Mouse (Mus musculus) MEL (cell line): ENCODE measurements around the gene Lrrc56. TPM values are rescaled to one million over a fixed set of nuclear protein-coding genes. Genes with fewer than 3 reads are reported as not detected.
A peak's percentile ranks its signal among the peaks of the same experiment; 100 is the strongest.

Experiments
- DNase-seq: peaks from one replicate; pipeline ENCODE4 v3.0.0; 2011; ENCODE audit warnings: low read depth, low spot score
- H3K27ac ChIP-seq: 2 replicates; pipeline ENCODE4 v1.5.1; 2012; ENCODE audit warnings: low read depth, mild to moderate bottlenecking, control low read depth, low read length, moderate library complexity; ENCODE audit not compliant: control insufficient read depth
- H3K27me3 ChIP-seq, 2 experiments: fragments of 150-350 bp in 1 of 2; sonication (generic) in 1 of 2; 2 replicates each; pipeline ENCODE4 v1.6.1; 2012; ENCODE audit warnings: low read length in 2 of 2, mild to moderate bottlenecking in 2 of 2, improper control_type of control experiment in 1 of 2, moderate library complexity in 1 of 2; ENCODE audit not compliant: insufficient read depth in 2 of 2, control insufficient read depth in 1 of 2
- H3K36me3 ChIP-seq, 2 experiments: 2 replicates each; pipeline ENCODE4 v1.6.1; 2012 to 2014; ENCODE audit warnings: low read length in 2 of 2, improper control_type of control experiment in 1 of 2, inconsistent platforms in 1 of 2, mild to moderate bottlenecking in 1 of 2; ENCODE audit not compliant: insufficient read depth in 2 of 2, control insufficient read depth in 1 of 2
- H3K4me1 ChIP-seq, 2 experiments: fragments of 150-350 bp in 1 of 2; sonication (generic) in 1 of 2; 2 replicates each; pipeline ENCODE4 v1.6.1; 2012; ENCODE audit warnings: low read length in 2 of 2, improper control_type of control experiment in 1 of 2, mild to moderate bottlenecking in 1 of 2; ENCODE audit not compliant: insufficient read depth in 2 of 2, control insufficient read depth in 1 of 2
- H3K4me3 ChIP-seq, 2 experiments: fragments of 150-350 bp in 1 of 2; sonication (generic) in 1 of 2; 2 replicates each; pipeline ENCODE4 v1.5.1; 2012; ENCODE audit warnings: low read depth in 2 of 2, low read length in 2 of 2, mild to moderate bottlenecking in 2 of 2, moderate library complexity in 2 of 2, control low read depth in 1 of 2, improper control_type of control experiment in 1 of 2; ENCODE audit not compliant: control insufficient read depth in 1 of 2, insufficient read depth in 1 of 2
- H3K79me2 ChIP-seq: 2 replicates; pipeline ENCODE4 v1.6.1; 2012; ENCODE audit warnings: mild to moderate bottlenecking, low read length, moderate library complexity; ENCODE audit not compliant: control insufficient read depth, poor library complexity, insufficient read depth
- H3K9ac ChIP-seq: 2 replicates; pipeline ENCODE4 v1.6.1; 2012; ENCODE audit warnings: low read depth, mild to moderate bottlenecking, control low read depth, low read length, moderate library complexity; ENCODE audit not compliant: control insufficient read depth, poor library complexity, severe bottlenecking
- H3K9me3 ChIP-seq: fragments of 150-350 bp; sonication (generic); replicated peaks from 2 replicates; pipeline ENCODE4 v1.6.1; 2012; ENCODE audit warnings: mild to moderate bottlenecking, low read length, improper control_type of control experiment, moderate library complexity; ENCODE audit not compliant: insufficient read depth
- BHLHE40 ChIP-seq: IDR thresholded peaks from 2 replicates; pipeline ENCODE4 v1.6.1; 2012; ENCODE audit warnings: low read depth, mild to moderate bottlenecking, inconsistent platforms, low read length, improper control_type of control experiment, borderline replicate concordance
- CHD1 ChIP-seq: IDR thresholded peaks from 2 replicates; pipeline ENCODE4 v1.6.1; 2012; ENCODE audit warnings: low read depth, mild to moderate bottlenecking, inconsistent platforms, low read length, improper control_type of control experiment
- CHD2 ChIP-seq: IDR thresholded peaks from 2 replicates; pipeline ENCODE4 v1.6.1; 2011; ENCODE audit warnings: low read length, improper control_type of control experiment
- CTCF ChIP-seq, 3 experiments: IDR thresholded peaks in 2 of 3; conservative IDR thresholded peaks in 1 of 3; 2 replicates each; pipeline ENCODE4 v1.5.1; 2011 to 2012; ENCODE audit warnings: low read length in 3 of 3, low read depth in 2 of 3, mild to moderate bottlenecking in 2 of 3, improper control_type of control experiment in 1 of 3, inconsistent platforms in 1 of 3, mixed read lengths in 1 of 3, moderate library complexity in 1 of 3; ENCODE audit not compliant: control insufficient read depth in 1 of 3, insufficient read depth in 1 of 3, poor library complexity in 1 of 3, severe bottlenecking in 1 of 3
- ELF1 ChIP-seq: IDR thresholded peaks from 2 replicates; pipeline ENCODE4 v1.6.1; 2014; ENCODE audit warnings: low read depth, mild to moderate bottlenecking, inconsistent platforms, low read length, improper control_type of control experiment, moderate library complexity
- EP300 ChIP-seq, 2 experiments: IDR thresholded peaks; 2 replicates each; pipeline ENCODE4 v1.6.1; 2011; ENCODE audit warnings: improper control_type of control experiment in 2 of 2, low read length in 2 of 2, low read depth in 1 of 2, mild to moderate bottlenecking in 1 of 2
- ETS1 ChIP-seq: IDR thresholded peaks from 2 replicates; pipeline ENCODE4 v1.6.1; 2012; ENCODE audit warnings: low read depth, mild to moderate bottlenecking, inconsistent platforms, low read length, improper control_type of control experiment, moderate library complexity
- GATA1 ChIP-seq: IDR thresholded peaks from 2 replicates; pipeline ENCODE4 v1.6.1; 2011; ENCODE audit warnings: low read depth, low read length, improper control_type of control experiment
- KAT2A ChIP-seq: conservative IDR thresholded peaks from 2 replicates; pipeline ENCODE4 v1.6.1; 2012; ENCODE audit warnings: low read depth, low read length, improper control_type of control experiment, inconsistent platforms
- MAX ChIP-seq: IDR thresholded peaks from 2 replicates; pipeline ENCODE4 v1.6.1; 2011; ENCODE audit warnings: low read length, improper control_type of control experiment
- MYB ChIP-seq: IDR thresholded peaks from 2 replicates; pipeline ENCODE4 v1.6.1; 2011; ENCODE audit warnings: mild to moderate bottlenecking, low read depth, low read length, improper control_type of control experiment
- NELFE ChIP-seq: IDR thresholded peaks from 2 replicates; pipeline ENCODE4 v1.6.1; 2011; ENCODE audit warnings: low read depth, low read length, improper control_type of control experiment
- NRF1 ChIP-seq: IDR thresholded peaks from 2 replicates; pipeline ENCODE4 v1.6.1; 2014; ENCODE audit warnings: low read depth, mild to moderate bottlenecking, inconsistent platforms, low read length, improper control_type of control experiment, moderate library complexity; ENCODE audit not compliant: poor library complexity, insufficient read depth, severe bottlenecking
- POLR2AphosphoS2 ChIP-seq: IDR thresholded peaks from 2 replicates; pipeline ENCODE4 v1.6.1; 2011; ENCODE audit warnings: low read length, improper control_type of control experiment
- POLR2AphosphoS5 ChIP-seq: IDR thresholded peaks from 2 replicates; pipeline ENCODE4 v1.6.1; 2012; ENCODE audit warnings: low read depth, borderline replicate concordance, mild to moderate bottlenecking, inconsistent platforms, low read length, moderate library complexity, mixed read lengths
- TAL1 ChIP-seq: IDR thresholded peaks from 2 replicates; pipeline ENCODE4 v1.6.1; 2012; ENCODE audit warnings: mild to moderate bottlenecking, inconsistent platforms, low read length, moderate library complexity, mixed read lengths
- USF2 ChIP-seq, 2 experiments: IDR thresholded peaks; 2 replicates each; pipeline ENCODE4 v1.6.1; 2011 to 2012; ENCODE audit warnings: improper control_type of control experiment in 2 of 2, low read length in 2 of 2, borderline replicate concordance in 1 of 2, inconsistent platforms in 1 of 2, low read depth in 1 of 2, mild to moderate bottlenecking in 1 of 2; ENCODE audit not compliant: insufficient read depth in 1 of 2
- ZC3H11A ChIP-seq: IDR thresholded peaks from 2 replicates; pipeline ENCODE4 v1.6.1; 2012; ENCODE audit warnings: low read depth, mild to moderate bottlenecking, inconsistent platforms, low read length, improper control_type of control experiment
- polyA plus RNA-seq, 2 experiments: library from polyadenylated mRNA; stranded (reverse) in 1 of 2; unstranded in 1 of 2; fragments of >175 nt in 1 of 2; fragments of >200 nt in 1 of 2; gene quantifications; 2 replicates each; pipeline versions ENCODE4 v1.2.1 to v1.2.4; 2012; ENCODE audit warnings: low replicate concordance in 2 of 2, low read depth in 1 of 2; ENCODE audit not compliant: insufficient read length in 2 of 2, insufficient read depth in 1 of 2, missing spikeins in 1 of 2
- total RNA-seq: library from RNA; depleted of rRNA; stranded (reverse); fragments of 300-350 nt; gene quantifications from 2 replicates; pipeline ENCODE4 v1.2.3, GENCODE M21; 2012

The Lrrc56 gene
- total and polyA plus RNA-seq, 3 experiments = 1.6 to 5.5 TPM; not detected in 1

DNA sequence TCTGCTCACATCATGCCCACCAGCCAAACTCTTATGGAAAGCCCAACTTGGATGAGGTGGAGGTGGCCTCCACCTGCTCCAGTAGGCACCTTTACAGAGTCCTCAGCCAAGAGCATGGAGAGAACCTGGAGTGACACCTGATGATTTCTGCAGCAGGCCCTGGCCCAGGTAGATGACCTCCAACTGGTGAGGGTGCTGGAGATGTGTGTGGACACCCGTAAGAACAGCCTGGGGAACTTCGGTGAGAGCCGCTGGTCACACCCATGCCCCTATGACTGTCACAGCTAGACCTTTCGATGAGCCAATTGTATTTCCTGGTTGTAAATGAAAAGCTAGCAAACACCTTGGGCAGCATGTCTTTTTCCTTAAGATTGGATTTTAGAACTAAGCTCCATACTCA is 4.2 kb downstream of the Lrrc56 start:
- Histone ChIP-seq H3K27ac (no peak overlapping the region), H3K9me3 (no peaks in the 10 kb centered on the region)
- no peak for TF ChIP-seq ETS1
- TF ChIP-seq ELF1 = no peak
- no peak for TF ChIP-seq CHD2
- TF ChIP-seq KAT2A = no peak
- TF ChIP-seq EP300 (IDR thresholded peaks at IDR 0.05; ENCODE audit: low read depth in 1 of 2, low read length in 2 of 2) = no peak
- no peak for TF ChIP-seq POLR2AphosphoS5
- TF ChIP-seq MYB = no peak
- TF ChIP-seq CHD1 = no peak
- no peak for TF ChIP-seq NRF1
- no peak for TF ChIP-seq MAX
- no peak for TF ChIP-seq CTCF (IDR thresholded peaks at IDR 0.05 in 2 of 3, conservative IDR thresholded peaks at IDR 0.05 in 1 of 3; ENCODE audit: control insufficient read depth in 1 of 3, insufficient read depth in 1 of 3, low read depth in 2 of 3, low read length in 3 of 3, poor library complexity in 1 of 3, severe bottlenecking in 1 of 3)
- TF ChIP-seq USF2 (IDR thresholded peaks at IDR 0.05; ENCODE audit: borderline replicate concordance in 1 of 2, insufficient read depth in 1 of 2, low read depth in 1 of 2, low read length in 2 of 2) = no peak
- TF ChIP-seq, all 39 proteins: peak for 0
- Histone ChIP-seq H3K79me2 (peaks cover 6% of the 10 kb centered on the region), H3K36me3 (peaks cover 0 to 16% of the 10 kb centered on the region in 2 experiments; a peak in 2 of 4 replicates), H3K27me3 (no peaks in the 10 kb centered on the region), H3K4me1 (peaks cover 6 to 25% of the 10 kb centered on the region in 2 experiments; a peak in 3 of 4 replicates), H3K4me3 (no peak overlapping the region), H3K9ac (no peak overlapping the region)
- DNase-seq = no peak

DNA sequence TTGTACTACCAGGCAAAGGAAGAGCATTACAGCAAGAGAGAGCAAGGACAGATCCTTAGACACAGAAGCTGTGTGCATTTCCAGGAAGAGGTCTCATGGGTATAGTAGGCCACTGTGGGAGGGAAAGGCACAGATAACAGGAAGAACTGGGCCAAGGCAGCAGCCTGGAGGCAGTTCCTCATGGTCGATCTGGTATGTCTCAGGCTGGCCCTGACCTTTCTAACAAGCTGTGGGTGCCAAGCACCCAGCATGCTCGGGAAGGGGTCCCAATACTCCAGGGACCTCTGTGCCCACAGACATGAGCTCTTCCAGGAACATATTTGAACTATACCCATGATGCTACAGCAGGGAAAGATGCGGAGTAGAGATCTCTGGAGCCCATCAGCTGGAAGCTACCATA is 10.6 kb downstream of the Lrrc56 start:
- H3K9ac ChIP-seq = no peak overlapping the region
- no peaks in the 10 kb centered on the region for H3K36me3 ChIP-seq
- H3K27me3 ChIP-seq = no peaks in the 10 kb centered on the region
- H3K4me3 ChIP-seq = no peak overlapping the region
- DNase-seq = no peak
- peaks cover 0 to 6% of the 10 kb centered on the region in 2 experiments; a peak in 2 of 4 replicates for H3K4me1 ChIP-seq
- no peaks in the 10 kb centered on the region for H3K79me2 ChIP-seq
- H3K27ac ChIP-seq = no peak overlapping the region
- no peaks in the 10 kb centered on the region for H3K9me3 ChIP-seq
- TF ChIP-seq POLR2AphosphoS2 (no peak), GATA1 (peak; percentile 25; the same call in 1 of the 2 replicates), TAL1 (no peak), NELFE (no peak), BHLHE40 (no peak), MAX (0 out of 2 replicates have a peak, but pooled peaks have one; percentile 27), ZC3H11A (no peak)
